Mouse (Mus musculus) T-cell, adult 2 months (primary cell): ENCODE measurements at regions not wholly inside any gene's neighbourhood (a gene's known extent, or its start where the extent isn't known, plus 50 kb on each side); places are given as distances from the start of the nearest gene placed in this dataset.
A peak's percentile ranks its signal among the peaks of the same experiment; 100 is the strongest.

Source experiments
- DNase-seq: peaks from one replicate; pipeline ENCODE4 v3.0.0; 2022; ENCODE audit warnings: low spot score

GRCm38 (mm10) chr16:24093624-24094023, 105.0 kb upstream of the Bcl6 start:
- no peak for DNase-seq

GRCm38 (mm10) chr16:24092616-24093525, 104.2 kb upstream of the Bcl6 start:
- DNase-seq, result no peak

DNA sequence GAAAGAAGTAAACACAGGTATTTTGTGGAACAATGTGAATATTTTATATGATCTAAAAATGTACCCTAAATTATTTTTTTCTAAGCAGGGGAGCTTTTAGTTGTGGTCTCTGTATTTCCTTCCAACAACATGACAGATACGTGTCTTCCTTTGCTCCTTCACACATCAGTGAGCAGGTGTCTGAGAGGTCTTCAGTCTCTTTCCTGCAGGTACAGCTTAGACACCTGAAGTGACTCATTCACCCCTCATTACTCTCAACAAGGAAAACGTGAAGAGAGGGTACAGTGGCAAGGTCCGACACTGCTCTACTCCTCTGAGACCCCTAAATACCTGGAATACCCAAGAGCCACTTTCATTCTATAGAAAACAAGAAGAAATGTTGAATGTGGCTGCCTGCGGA, 103.5 kb upstream of the Bcl6 start:
- DNase-seq, result peak; percentile 19

GRCm38 (mm10) chr16:24090981-24091380, 102.3 kb upstream of the Bcl6 start:
- DNase-seq, result no peak

DNA sequence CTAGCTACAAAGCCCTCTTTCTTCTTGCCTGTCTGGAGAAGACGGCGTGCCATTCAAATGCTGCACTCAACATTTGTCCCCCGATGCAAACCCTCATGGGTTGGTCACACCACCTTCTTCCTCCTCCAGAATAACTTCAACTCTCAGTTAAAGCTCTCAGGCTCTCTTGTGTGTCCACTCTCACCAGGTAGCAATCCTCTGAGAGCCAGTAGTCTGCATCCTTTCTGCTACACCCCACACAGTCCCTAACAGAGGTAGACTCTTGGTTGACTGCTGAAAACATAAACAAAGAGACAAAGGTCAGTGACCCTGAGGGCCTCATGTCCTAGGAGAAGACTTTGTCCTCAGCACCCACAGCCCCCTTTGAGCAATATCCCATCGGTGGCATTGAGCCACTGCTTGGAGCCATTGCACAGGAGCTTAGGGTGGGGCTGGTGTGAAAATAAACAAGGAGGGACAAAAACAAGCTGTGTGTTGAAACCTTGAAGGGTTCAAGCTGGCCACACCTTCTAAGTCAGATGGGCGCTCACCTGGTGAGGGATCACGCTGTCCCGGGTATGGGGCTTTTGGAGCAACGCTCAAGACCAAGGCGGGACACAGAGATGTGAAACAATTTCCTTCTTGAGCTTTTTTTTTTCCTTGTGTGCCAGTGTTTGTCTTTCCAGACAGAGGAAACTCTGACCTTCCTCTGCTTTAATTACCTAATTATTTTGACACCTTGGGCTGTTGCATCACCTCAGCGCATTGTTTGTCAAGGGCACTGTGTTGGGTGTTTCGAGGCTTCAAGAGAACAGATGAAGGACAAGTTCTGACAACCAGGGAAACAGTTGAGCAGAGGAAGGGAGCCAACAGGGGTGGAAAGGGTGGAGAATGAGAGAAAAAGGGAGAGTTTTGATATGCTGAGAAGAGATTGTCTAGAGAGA, 101.4 kb upstream of the Bcl6 start:
- no peak for DNase-seq

- DNase-seq, result no peak
These were observed 95.3 kb upstream of the Bcl6 start for GRCm38 (mm10) chr16:24083966-24084365.

GRCm38 (mm10) chr16:24080471-24080870, 91.8 kb upstream of the Bcl6 start:
- no peak for DNase-seq

DNA sequence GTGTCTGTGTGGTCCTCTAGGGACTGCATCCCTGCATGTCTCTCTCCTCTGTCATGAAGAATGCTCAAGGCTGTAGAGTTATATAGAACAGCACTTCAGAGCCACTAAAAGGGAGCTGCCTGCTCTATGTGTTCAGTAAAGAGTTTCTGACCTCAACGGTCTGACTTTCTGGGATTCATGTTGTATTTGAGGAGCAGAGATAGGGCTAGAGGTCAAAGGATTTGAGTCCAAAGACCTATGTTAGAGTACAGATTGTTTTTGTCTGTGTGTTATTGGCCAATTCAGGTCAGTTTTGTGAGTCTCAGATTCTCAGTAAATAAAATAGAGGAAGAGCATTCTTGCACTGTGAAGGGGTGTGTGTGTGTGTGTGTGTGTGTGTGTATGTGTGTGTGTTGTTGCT, 90.0 kb upstream of the Bcl6 start:
- DNase-seq, result no peak

GRCm38 (mm10) chr16:24077428-24077827, 88.8 kb upstream of the Bcl6 start:
- DNase-seq, result no peak

- no peak for DNase-seq
These were observed 88.1 kb upstream of the Bcl6 start for GRCm38 (mm10) chr16:24076799-24077136.

DNA sequence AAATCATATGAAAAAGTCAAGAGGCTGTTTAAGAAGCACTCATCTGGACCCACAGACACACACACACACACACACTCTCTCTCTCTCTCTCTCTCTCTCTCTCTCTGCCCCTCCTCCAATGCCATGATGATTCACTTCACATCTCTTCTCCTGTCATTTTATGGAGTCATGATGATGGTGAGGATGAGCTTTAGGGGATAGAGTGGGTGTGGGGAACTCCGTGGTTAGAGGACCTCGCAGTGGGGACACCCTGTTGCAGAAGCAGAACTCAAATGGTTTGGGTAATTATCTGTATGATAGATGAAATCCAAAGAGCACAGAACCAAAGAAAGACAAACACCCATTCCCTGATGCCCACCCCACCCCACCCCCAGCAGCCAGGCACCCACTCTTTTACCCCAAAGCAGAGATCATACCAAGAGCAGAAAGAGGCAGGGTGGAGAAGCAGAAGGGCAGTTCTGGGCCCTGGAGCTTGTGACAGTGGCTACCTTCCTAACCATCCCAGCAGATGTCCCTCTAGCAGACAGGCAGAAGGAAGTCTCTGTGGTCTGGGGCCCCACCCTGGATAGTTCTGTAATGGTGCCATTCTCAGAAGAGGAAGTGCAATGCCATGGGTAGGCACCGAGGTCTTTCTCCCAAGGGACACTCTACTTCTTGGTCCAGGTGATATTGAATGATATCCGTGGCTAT, 87.6 kb upstream of the Bcl6 start:
- DNase-seq, result no peak

DNA sequence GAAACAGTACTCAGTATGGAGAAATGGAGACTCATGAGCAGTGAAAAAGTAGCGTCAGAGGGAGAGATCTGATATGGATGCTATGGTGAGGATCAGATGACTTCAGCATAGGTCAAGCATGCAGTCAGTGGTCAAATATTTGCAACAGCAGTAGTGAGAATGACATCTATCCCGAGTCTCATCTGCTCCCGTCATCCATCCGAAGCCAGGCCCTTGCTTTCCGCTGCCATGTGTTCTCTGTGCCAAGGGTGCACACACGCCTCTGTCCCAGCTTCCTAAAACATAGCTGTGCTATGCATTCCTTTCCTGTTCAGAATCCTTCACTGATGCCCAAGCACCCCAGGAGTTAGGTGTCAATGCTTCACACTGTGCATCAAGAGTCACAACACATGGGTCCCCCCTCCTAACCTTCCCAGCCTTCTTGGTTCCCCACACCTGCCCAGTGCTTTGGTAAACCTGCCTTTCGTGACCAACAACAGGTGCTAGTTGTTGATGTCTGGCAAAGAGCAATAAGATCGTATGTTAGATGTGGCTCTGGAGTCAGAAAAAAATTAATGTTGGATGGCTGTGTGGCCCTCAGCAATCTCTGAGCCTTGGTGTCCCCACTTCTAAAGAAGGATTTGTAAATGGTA, 85.1 kb upstream of the Bcl6 start:
- DNase-seq, result no peak

DNA sequence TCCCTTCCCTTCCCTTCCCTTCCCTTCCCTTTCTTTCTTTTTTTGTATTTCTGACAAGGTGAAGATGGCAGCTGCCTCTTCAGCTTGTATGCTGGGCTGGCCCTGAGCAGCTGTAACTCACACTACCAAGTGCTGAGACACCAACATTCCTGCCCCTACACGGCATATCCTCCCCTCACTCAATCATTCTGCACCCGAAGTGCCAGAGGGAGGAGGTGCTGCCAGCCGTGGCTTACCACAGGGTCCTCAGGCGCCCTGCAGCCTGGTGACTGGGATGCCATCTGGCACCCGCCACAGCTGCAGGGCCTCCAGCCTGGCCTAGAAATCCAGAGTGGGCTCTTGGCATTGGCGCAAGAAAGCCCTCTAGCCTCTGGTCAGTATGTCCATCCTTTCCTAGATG, 84.4 kb upstream of the Bcl6 start:
- DNase-seq, result no peak

- no peak for DNase-seq
These were observed 80.8 kb upstream of the Bcl6 start for GRCm38 (mm10) chr16:24069411-24069810.

DNA sequence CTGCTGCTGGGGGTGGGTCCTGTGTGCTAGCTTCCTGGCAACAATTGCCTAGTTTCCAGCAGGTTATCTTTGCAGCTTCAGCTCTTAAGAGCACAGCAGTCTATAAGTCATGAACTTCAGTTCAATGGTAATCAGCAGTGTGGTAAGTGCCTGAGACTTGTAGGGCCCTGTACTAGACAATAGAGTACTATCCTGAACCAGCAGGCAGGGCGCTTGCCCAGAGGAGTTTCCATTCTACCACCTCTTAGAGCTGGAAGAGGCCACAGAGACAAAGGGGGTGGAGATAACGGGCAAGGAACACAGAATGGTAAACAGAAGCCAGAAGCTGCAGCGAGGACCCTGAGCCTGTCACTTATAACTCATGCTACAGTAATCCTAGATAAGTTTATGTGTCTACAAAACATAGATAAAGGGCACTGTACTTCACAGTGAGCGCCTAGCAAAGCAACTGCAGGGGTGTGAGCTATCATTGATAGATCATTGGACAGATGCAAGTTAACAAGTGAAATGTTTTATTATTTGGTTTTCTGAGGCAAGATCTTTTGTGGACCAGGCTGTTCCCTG, 79.7 kb upstream of the Bcl6 start:
- DNase-seq, result no peak

GRCm38 (mm10) chr16:24062314-24062713, 73.7 kb upstream of the Bcl6 start:
- no peak for DNase-seq

DNA sequence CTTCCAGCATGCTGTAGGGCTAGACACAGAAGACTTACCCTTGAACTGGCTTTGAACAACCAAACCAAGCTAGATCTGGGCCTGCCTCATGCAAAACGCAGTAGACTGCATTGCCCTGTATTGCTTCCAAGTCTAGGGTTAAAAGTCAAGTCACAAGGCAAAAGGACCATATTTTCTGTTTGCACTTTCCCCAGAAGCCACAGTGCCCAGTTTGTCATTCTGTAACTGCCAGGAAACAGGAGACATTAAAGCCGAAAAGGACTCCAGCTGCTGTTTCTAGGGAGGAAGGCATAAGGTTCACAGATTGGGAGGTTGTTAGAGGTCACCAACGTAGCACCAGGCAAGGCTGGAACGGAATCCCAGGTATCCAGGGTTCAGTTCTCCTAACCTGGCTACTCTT, 72.8 kb upstream of the Bcl6 start:
- DNase-seq, result no peak

- DNase-seq, result no peak
These were observed 70.5 kb upstream of the Bcl6 start for GRCm38 (mm10) chr16:24059090-24059600.

- no peak for DNase-seq
These were observed 68.4 kb upstream of the Bcl6 start for GRCm38 (mm10) chr16:24056885-24057531.

GRCm38 (mm10) chr16:24056123-24056884, 67.7 kb upstream of the Bcl6 start:
- no peak for DNase-seq
